Mouse (Mus musculus): ENCODE data around the gene Ccn1. TPM values are rescaled to one million over a fixed set of nuclear protein-coding genes. Genes with fewer than 3 reads are reported as not detected.
A peak's percentile ranks its signal among the peaks of the same experiment; 100 is the strongest.

Gene Ccn1
- polyA plus RNA-seq (2012; rRNA removed): 2.8 TPM in 2 replicates

- 0 out of 2 replicates have a peak, but pooled peaks have one; percentile 21 for TF ChIP-seq POLR2A (IDR thresholded peaks at IDR 0.05; ENCODE audit: borderline replicate concordance, insufficient read depth, low read length)
- no peak for TF ChIP-seq CTCF (IDR thresholded peaks at IDR 0.05; ENCODE audit: borderline replicate concordance, insufficient read depth, low read depth, low read length)
- H3K4me3 ChIP-seq (replicated peaks; ENCODE audit: insufficient read depth, low read depth, low read length): peak within 1 kb of the TSS; percentile 33
- no peak within 1 kb of the TSS for H3K27ac ChIP-seq (ENCODE audit: insufficient read depth, low read length)
- H3K4me1 ChIP-seq (ENCODE audit: control insufficient read depth, insufficient read depth, low read length): 0 out of 2 replicates have a peak, but pooled peaks cover 4% of the 10 kb centered on the region
- H3K27me3 ChIP-seq (ENCODE audit: control insufficient read depth, insufficient read depth, low read length): no peaks in the 10 kb centered on the region; the same call in 1 of the 2 replicates
- WGBS: under 1% methylated on average over 29 of the region's 29 CpGs
- peak; percentile 22 to 37 for DNase-seq
Observed at GRCm38 (mm10) chr3:145649852-145650202, at the start of gene Ccn1. Gene Ccn1, minus strand, starts transcription at chr3:145649981.

GRCm38 (mm10) chr3:145693361-145693760 lies 43.6 kb upstream of the Ccn1 start:
- Histone ChIP-seq H3K27ac (ENCODE audit: insufficient read depth, low read length) (no peak overlapping the region), H3K4me3 (replicated peaks; ENCODE audit: insufficient read depth, low read depth, low read length) (no peak overlapping the region), H3K27me3 (ENCODE audit: control insufficient read depth, insufficient read depth, low read length) (no peaks in the 10 kb centered on the region; the same call in 1 of the 2 replicates), H3K4me1 (ENCODE audit: control insufficient read depth, insufficient read depth, low read length) (peaks cover 2% of the 10 kb centered on the region; the same call in 1 of the 2 replicates)
- 88% methylated on average over 2 of the region's 2 CpGs for WGBS
- no peak for DNase-seq
- TF ChIP-seq CTCF (IDR thresholded peaks at IDR 0.05; ENCODE audit: borderline replicate concordance, insufficient read depth, low read depth, low read length) (no peak), POLR2A (IDR thresholded peaks at IDR 0.05; ENCODE audit: borderline replicate concordance, insufficient read depth, low read length) (no peak)

GRCm38 (mm10) chr3:145692037-145692436 lies 42.3 kb upstream of the Ccn1 start:
- Histone ChIP-seq H3K27ac (ENCODE audit: insufficient read depth, low read length) (no peak overlapping the region), H3K4me3 (replicated peaks; ENCODE audit: insufficient read depth, low read depth, low read length) (no peak overlapping the region), H3K27me3 (ENCODE audit: control insufficient read depth, insufficient read depth, low read length) (no peaks in the 10 kb centered on the region; the same call in 1 of the 2 replicates), H3K4me1 (ENCODE audit: control insufficient read depth, insufficient read depth, low read length) (peaks cover 2% of the 10 kb centered on the region; the same call in 1 of the 2 replicates)
- 88% methylated on average over 9 of the region's 9 CpGs for WGBS
- TF ChIP-seq CTCF (IDR thresholded peaks at IDR 0.05; ENCODE audit: borderline replicate concordance, insufficient read depth, low read depth, low read length) (no peak), POLR2A (IDR thresholded peaks at IDR 0.05; ENCODE audit: borderline replicate concordance, insufficient read depth, low read length) (no peak)
- no peak for DNase-seq

- Histone ChIP-seq H3K4me3 (replicated peaks; ENCODE audit: insufficient read depth, low read depth, low read length) (no peak overlapping the region), H3K27me3 (ENCODE audit: control insufficient read depth, insufficient read depth, low read length) (no peaks in the 10 kb centered on the region; the same call in 1 of the 2 replicates), H3K27ac (ENCODE audit: insufficient read depth, low read length) (no peak overlapping the region), H3K4me1 (ENCODE audit: control insufficient read depth, insufficient read depth, low read length) (peaks cover 2% of the 10 kb centered on the region; the same call in 1 of the 2 replicates)
- TF ChIP-seq POLR2A (IDR thresholded peaks at IDR 0.05; ENCODE audit: borderline replicate concordance, insufficient read depth, low read length): no peak
- TF ChIP-seq CTCF (IDR thresholded peaks at IDR 0.05; ENCODE audit: borderline replicate concordance, insufficient read depth, low read depth, low read length): no peak
- DNase-seq: no peak
- 88% methylated on average over 7 of the region's 7 CpGs for WGBS
Observed at GRCm38 (mm10) chr3:145691415-145691814, 41.6 kb upstream of the Ccn1 start.

GRCm38 (mm10) chr3:145689271-145689670 lies 39.5 kb upstream of the Ccn1 start:
- Histone ChIP-seq H3K4me3 (replicated peaks; ENCODE audit: insufficient read depth, low read depth, low read length) (no peak overlapping the region), H3K27me3 (ENCODE audit: control insufficient read depth, insufficient read depth, low read length) (no peaks in the 10 kb centered on the region; the same call in 1 of the 2 replicates), H3K4me1 (ENCODE audit: control insufficient read depth, insufficient read depth, low read length) (peaks cover 2% of the 10 kb centered on the region; the same call in 1 of the 2 replicates), H3K27ac (ENCODE audit: insufficient read depth, low read length) (no peak overlapping the region)
- WGBS: 43% methylated on average over 9 of the region's 9 CpGs
- DNase-seq: no peak
- TF ChIP-seq POLR2A (IDR thresholded peaks at IDR 0.05; ENCODE audit: borderline replicate concordance, insufficient read depth, low read length) (no peak), CTCF (IDR thresholded peaks at IDR 0.05; ENCODE audit: borderline replicate concordance, insufficient read depth, low read depth, low read length) (no peak)

- DNase-seq: no peak
- 73% methylated on average over 5 of the region's 5 CpGs for WGBS
- Histone ChIP-seq H3K4me1 (ENCODE audit: control insufficient read depth, insufficient read depth, low read length) (peaks cover 2% of the 10 kb centered on the region; the same call in 1 of the 2 replicates), H3K27me3 (ENCODE audit: control insufficient read depth, insufficient read depth, low read length) (no peaks in the 10 kb centered on the region; the same call in 1 of the 2 replicates), H3K4me3 (replicated peaks; ENCODE audit: insufficient read depth, low read depth, low read length) (no peak overlapping the region), H3K27ac (ENCODE audit: insufficient read depth, low read length) (no peak overlapping the region)
- TF ChIP-seq POLR2A (IDR thresholded peaks at IDR 0.05; ENCODE audit: borderline replicate concordance, insufficient read depth, low read length) (no peak), CTCF (IDR thresholded peaks at IDR 0.05; ENCODE audit: borderline replicate concordance, insufficient read depth, low read depth, low read length) (no peak)
Observed at GRCm38 (mm10) chr3:145687836-145688235, 38.1 kb upstream of the Ccn1 start.

GRCm38 (mm10) chr3:145684604-145685441 lies 35.0 kb upstream of the Ccn1 start:
- 69% methylated on average over 19 of the region's 19 CpGs for WGBS
- Histone ChIP-seq H3K4me1 (ENCODE audit: control insufficient read depth, insufficient read depth, low read length) (peaks cover 2% of the 10 kb centered on the region), H3K27ac (ENCODE audit: insufficient read depth, low read length) (no peak overlapping the region), H3K4me3 (replicated peaks; ENCODE audit: insufficient read depth, low read depth, low read length) (no peak overlapping the region), H3K27me3 (ENCODE audit: control insufficient read depth, insufficient read depth, low read length) (no peaks in the 10 kb centered on the region; the same call in 1 of the 2 replicates)
- no peak for DNase-seq
- no peak for TF ChIP-seq CTCF (IDR thresholded peaks at IDR 0.05; ENCODE audit: borderline replicate concordance, insufficient read depth, low read depth, low read length)
- TF ChIP-seq POLR2A (IDR thresholded peaks at IDR 0.05; ENCODE audit: borderline replicate concordance, insufficient read depth, low read length): no peak

All from cerebellum, adult 2 months (tissue).